Mouse (Mus musculus): ENCODE results near the gene Fscn1. TPM values are rescaled to one million over a fixed set of nuclear protein-coding genes. Genes with fewer than 3 reads are reported as not detected.

Fscn1 gene
- polyA plus RNA-seq, 1 experiment from 2014 or later: 517 TPM

DNA sequence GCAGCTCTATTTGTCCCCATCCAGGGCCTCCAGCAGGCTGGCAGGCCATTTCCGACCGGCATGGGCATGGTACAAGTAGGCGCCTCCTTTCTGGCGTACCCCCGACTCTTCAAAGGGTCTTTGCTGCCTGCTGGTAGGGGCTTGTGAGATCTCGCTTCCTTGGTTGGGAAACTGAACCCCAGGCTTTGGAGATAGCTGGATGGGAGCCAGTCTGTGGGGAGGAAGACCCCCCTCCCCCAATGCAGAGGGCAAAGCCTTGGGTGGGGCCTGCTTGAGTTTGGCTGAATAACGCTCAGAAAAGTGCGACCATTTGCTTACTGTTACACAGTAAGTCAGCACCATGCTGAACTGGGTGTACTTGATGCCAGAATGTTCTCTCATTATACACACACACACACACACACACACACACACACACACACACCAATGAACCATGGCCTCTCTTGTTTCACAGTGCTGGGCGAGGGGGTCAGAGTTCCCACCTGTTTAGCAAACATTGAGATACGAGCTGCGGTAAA, 2.4 kb downstream of the Fscn1 start:
- H3K27ac ChIP-seq (replicated peaks): peak overlapping the region; percentile 96
- H3K4me2 ChIP-seq: peak overlapping the region; percentile 99
- 0% methylated on average over 11 of the region's 11 CpGs for WGBS
- peaks cover 15% of the 10 kb centered on the region for H3K36me3 ChIP-seq
- peak; percentile 0; the same call in 1 of the 2 replicates for ATAC-seq (ENCODE audit: low read depth)
- no peaks in the 10 kb centered on the region for H3K9me3 ChIP-seq
- H3K9ac ChIP-seq: peak overlapping the region; percentile 100
- H3K4me1 ChIP-seq (replicated peaks): peaks cover 55% of the 10 kb centered on the region
- no peaks in the 10 kb centered on the region; the same call in 1 of the 2 replicates for H3K27me3 ChIP-seq
- peak overlapping the region; percentile 98 for H3K4me3 ChIP-seq

GRCm38 (mm10) chr5:142963003-142963704, 3.0 kb downstream of the Fscn1 start:
- WGBS: 3% methylated on average over 13 of the region's 13 CpGs
- Histone ChIP-seq H3K36me3 (peaks cover 20% of the 10 kb centered on the region), H3K27me3 (no peaks in the 10 kb centered on the region; the same call in 1 of the 2 replicates), H3K4me1 (replicated peaks) (peaks cover 61% of the 10 kb centered on the region), H3K4me2 (peak overlapping the region; percentile 99), H3K9ac (peak overlapping the region; percentile 100), H3K9me3 (no peaks in the 10 kb centered on the region), H3K27ac (replicated peaks) (peak overlapping the region; percentile 96), H3K4me3 (peak overlapping the region; percentile 98)
- ATAC-seq (ENCODE audit: low read depth): no peak

- no peaks in the 10 kb centered on the region for H3K27me3 ChIP-seq
- peaks cover 27% of the 10 kb centered on the region for H3K36me3 ChIP-seq
- H3K4me3 ChIP-seq: peak overlapping the region; percentile 98
- peak overlapping the region; percentile 100 for H3K9ac ChIP-seq
- peaks cover 62% of the 10 kb centered on the region for H3K4me1 ChIP-seq (replicated peaks)
- no peak for ATAC-seq (ENCODE audit: low read depth)
- H3K4me2 ChIP-seq: peak overlapping the region; percentile 99
- peak overlapping the region; percentile 96 for H3K27ac ChIP-seq (replicated peaks)
- no peaks in the 10 kb centered on the region for H3K9me3 ChIP-seq
- WGBS: 41% methylated on average over 17 of the region's 17 CpGs
Measured at GRCm38 (mm10) chr5:142963705-142964494, 3.8 kb downstream of the Fscn1 start.

- 59% methylated on average over 6 of the region's 6 CpGs for WGBS
- Histone ChIP-seq H3K27ac (replicated peaks) (peak overlapping the region; percentile 43; the same call in 1 of the 2 replicates), H3K27me3 (no peaks in the 10 kb centered on the region), H3K36me3 (peaks cover 34% of the 10 kb centered on the region), H3K4me3 (peak overlapping the region; percentile 98), H3K4me1 (replicated peaks) (peaks cover 61% of the 10 kb centered on the region), H3K4me2 (peak overlapping the region; percentile 99), H3K9me3 (no peaks in the 10 kb centered on the region), H3K9ac (peak overlapping the region; percentile 100)
- no peak for ATAC-seq (ENCODE audit: low read depth)
Measured at GRCm38 (mm10) chr5:142964650-142965049, 4.5 kb downstream of the Fscn1 start.

- no peak for ATAC-seq (ENCODE audit: low read depth)
- no peaks in the 10 kb centered on the region for H3K27me3 ChIP-seq
- H3K4me1 ChIP-seq (replicated peaks): peaks cover 46% of the 10 kb centered on the region
- no peak overlapping the region for H3K4me3 ChIP-seq
- H3K27ac ChIP-seq (replicated peaks): no peak overlapping the region
- peaks cover 72% of the 10 kb centered on the region for H3K36me3 ChIP-seq
- H3K9ac ChIP-seq: no peak overlapping the region
- H3K9me3 ChIP-seq: no peaks in the 10 kb centered on the region
- 92% methylated on average over 14 of the region's 14 CpGs for WGBS
- no peak overlapping the region for H3K4me2 ChIP-seq
Measured at GRCm38 (mm10) chr5:142968411-142968810, 8.3 kb downstream of the Fscn1 start.

GRCm38 (mm10) chr5:142973971-142974370, 13.8 kb downstream of the Fscn1 start:
- Histone ChIP-seq H3K27ac (replicated peaks) (0 out of 2 replicates have a peak overlapping the region, but pooled peaks have one; percentile 74), H3K4me3 (no peak overlapping the region), H3K9ac (no peak overlapping the region), H3K4me1 (replicated peaks) (peaks cover 33% of the 10 kb centered on the region), H3K4me2 (no peak overlapping the region; the same call in 1 of the 2 replicates), H3K9me3 (no peaks in the 10 kb centered on the region), H3K27me3 (no peaks in the 10 kb centered on the region), H3K36me3 (peaks cover 55% of the 10 kb centered on the region)
- ATAC-seq (ENCODE audit: low read depth): no peak
- 50% methylated on average over 3 of the region's 3 CpGs for WGBS

- H3K9me3 ChIP-seq: no peaks in the 10 kb centered on the region
- ATAC-seq (ENCODE audit: low read depth): peak; percentile 80
- H3K27me3 ChIP-seq: no peaks in the 10 kb centered on the region
- peaks cover 33% of the 10 kb centered on the region for H3K4me1 ChIP-seq (replicated peaks)
- no peak overlapping the region for H3K9ac ChIP-seq
- peak overlapping the region; percentile 74 for H3K27ac ChIP-seq (replicated peaks)
- peak overlapping the region; percentile 34 for H3K4me2 ChIP-seq
- H3K36me3 ChIP-seq: peaks cover 48% of the 10 kb centered on the region
- WGBS: 9% methylated on average over 18 of the region's 18 CpGs
- H3K4me3 ChIP-seq: no peak overlapping the region
Measured at GRCm38 (mm10) chr5:142974598-142975121, 14.5 kb downstream of the Fscn1 start.

DNA sequence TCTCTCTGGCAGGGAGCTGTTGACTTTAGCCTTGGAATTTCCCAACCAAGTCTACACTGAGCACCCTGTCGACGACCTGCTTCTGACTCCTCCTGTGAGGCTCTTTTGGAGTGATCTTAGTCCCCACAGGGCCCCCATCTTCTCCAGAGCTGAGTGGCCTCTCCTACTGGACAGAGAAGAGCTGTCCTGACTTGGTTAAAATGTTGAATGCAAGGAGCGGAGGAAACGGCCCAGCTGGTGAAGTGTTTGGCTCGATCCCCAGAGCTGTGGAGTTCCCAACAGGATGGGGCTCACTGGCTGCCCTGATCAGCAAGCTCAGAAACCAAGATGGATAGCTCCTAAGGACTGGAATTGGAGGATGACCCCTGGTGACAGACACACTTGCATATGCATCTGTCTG, 16.4 kb downstream of the Fscn1 start:
- Histone ChIP-seq H3K36me3 (peaks cover 30% of the 10 kb centered on the region), H3K9me3 (no peaks in the 10 kb centered on the region), H3K4me2 (no peak overlapping the region), H3K27ac (replicated peaks) (peak overlapping the region; percentile 38; the same call in 1 of the 2 replicates), H3K27me3 (no peaks in the 10 kb centered on the region), H3K4me1 (replicated peaks) (peaks cover 33% of the 10 kb centered on the region), H3K4me3 (no peak overlapping the region), H3K9ac (no peak overlapping the region)
- no peak for ATAC-seq (ENCODE audit: low read depth)
- WGBS: 56% methylated on average over 5 of the region's 5 CpGs

DNA sequence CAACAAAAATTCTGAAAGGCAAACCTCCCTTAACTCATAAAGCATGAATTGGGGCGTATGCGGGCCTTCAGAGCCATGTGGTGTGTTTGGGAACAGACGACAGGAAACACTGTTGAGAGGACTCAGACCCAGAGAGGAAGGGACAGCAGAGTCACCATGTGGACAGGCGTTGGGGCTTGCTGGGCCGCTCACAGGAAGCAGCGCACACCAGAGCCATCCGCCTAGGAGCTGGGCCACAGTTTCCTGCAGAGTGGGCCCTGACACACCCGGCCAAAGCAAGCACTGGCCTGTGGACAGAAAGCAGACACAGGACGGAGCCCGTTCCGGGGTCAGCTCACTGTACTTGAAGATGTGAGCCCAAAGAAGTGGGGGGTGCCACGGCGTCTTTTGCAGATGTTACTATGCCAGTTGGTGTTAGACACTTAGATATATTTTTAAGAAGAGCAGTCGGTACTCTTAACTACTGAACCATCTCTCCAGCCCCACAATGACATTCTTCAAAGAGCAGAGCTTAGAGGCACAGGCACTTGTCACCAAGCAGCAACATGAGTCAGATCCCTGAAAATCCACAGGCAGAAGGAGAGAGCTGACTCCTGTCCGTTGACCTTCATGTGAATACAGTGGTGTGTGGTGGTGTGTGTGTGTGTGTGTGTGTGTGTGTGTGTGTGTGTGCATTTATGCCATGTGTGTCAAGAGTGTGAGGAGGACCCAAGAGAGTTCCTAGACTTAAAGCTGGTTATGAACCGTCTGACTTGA, 22.1 kb downstream of the Fscn1 start:
- Histone ChIP-seq H3K9me3 (no peaks in the 10 kb centered on the region), H3K27me3 (no peaks in the 10 kb centered on the region), H3K4me3 (no peak overlapping the region), H3K36me3 (no peaks in the 10 kb centered on the region), H3K4me2 (no peak overlapping the region), H3K9ac (no peak overlapping the region), H3K27ac (replicated peaks) (no peak overlapping the region), H3K4me1 (replicated peaks) (peaks cover 5% of the 10 kb centered on the region)
- ATAC-seq (ENCODE audit: low read depth): no peak
- 75% methylated on average over 16 of the region's 16 CpGs for WGBS

DNA sequence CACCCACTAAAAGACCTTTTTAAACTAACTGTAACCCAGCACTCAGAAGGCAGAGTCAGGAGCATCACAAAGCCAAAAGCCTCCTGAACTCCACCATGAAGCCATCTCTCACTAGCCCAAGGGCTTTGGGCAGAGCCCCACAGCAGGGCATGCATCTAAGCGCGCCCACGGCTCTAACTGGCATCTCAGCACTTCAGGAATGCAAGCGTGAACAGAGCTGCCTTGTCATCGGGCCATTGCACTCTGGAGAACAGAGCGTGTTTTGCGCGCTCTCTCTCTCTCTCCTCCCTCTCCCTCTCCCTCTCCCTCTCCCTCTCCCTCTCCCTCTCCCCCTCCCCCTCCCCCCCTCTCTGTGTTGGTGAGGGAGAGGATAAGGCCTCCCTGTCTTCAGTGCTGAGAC, 23.0 kb downstream of the Fscn1 start:
- H3K9ac ChIP-seq: no peak overlapping the region

GRCm38 (mm10) chr5:142984271-142984670, 24.1 kb downstream of the Fscn1 start:
- Histone ChIP-seq H3K27ac (replicated peaks) (no peak overlapping the region), H3K36me3 (no peaks in the 10 kb centered on the region), H3K9me3 (no peaks in the 10 kb centered on the region), H3K4me2 (no peak overlapping the region), H3K27me3 (no peaks in the 10 kb centered on the region), H3K4me1 (replicated peaks) (no peaks in the 10 kb centered on the region), H3K4me3 (no peak overlapping the region), H3K9ac (no peak overlapping the region)
- no peak for ATAC-seq (ENCODE audit: low read depth)
- 67% methylated on average over 10 of the region's 10 CpGs for WGBS

More for the DNA sequence above, 23.0 kb downstream of the Fscn1 start:
- ATAC-seq (ENCODE audit: low read depth): no peak
- H3K9me3 ChIP-seq: no peaks in the 10 kb centered on the region
- no peak overlapping the region for H3K27ac ChIP-seq (replicated peaks)
- H3K4me3 ChIP-seq: no peak overlapping the region
- H3K36me3 ChIP-seq: no peaks in the 10 kb centered on the region
- WGBS: 74% methylated on average over 8 of the region's 8 CpGs
- no peaks in the 10 kb centered on the region for H3K4me1 ChIP-seq (replicated peaks)
- no peaks in the 10 kb centered on the region for H3K27me3 ChIP-seq
- no peak overlapping the region for H3K4me2 ChIP-seq

All from neural tube, embryonic 13.5 days (tissue).